Mouse (Mus musculus): ENCODE data around the gene Olfr843. TPM values are rescaled to one million over a fixed set of nuclear protein-coding genes. Genes with fewer than 3 reads are reported as not detected.

The Olfr843 gene
- polyA plus RNA-seq (2015; fragmentation: Nextera tagmentation; extraction: Ambion mirVana) = not detected in 2 replicates

GRCm38 (mm10) chr9:19251887-19252286, at the start of gene Olfr843:
Gene Olfr843, minus strand, starts transcription at chr9:19251987.
- Histone ChIP-seq H3K27ac (no peak within 1 kb of the TSS), H3K36me3 (no peaks in the 10 kb centered on the region), H3K9ac (no peak within 1 kb of the TSS), H3K27me3 (no peaks in the 10 kb centered on the region), H3K4me2 (replicated peaks) (no peak within 1 kb of the TSS), H3K4me3 (no peak within 1 kb of the TSS), H3K9me3 (no peaks in the 10 kb centered on the region), H3K4me1 (no peaks in the 10 kb centered on the region)
- WGBS = 84% methylated on average over 2 of the region's 2 CpGs
- ATAC-seq (ENCODE audit: low FRiP score, low read depth) = no peak

Other genes with a start within 250 kb of the Olfr843 start
- gene Olfr835, start 219.3 kb downstream of the Olfr843 start, polyA plus RNA-seq (2015; fragmentation: Nextera tagmentation; extraction: Ambion mirVana) = not detected in 2 replicates
- gene Olfr836, start 131.6 kb downstream of the Olfr843 start, polyA plus RNA-seq (2015; fragmentation: Nextera tagmentation; extraction: Ambion mirVana) = not detected in 2 replicates
- gene Olfr837, start 115.7 kb downstream of the Olfr843 start, polyA plus RNA-seq (2015; fragmentation: Nextera tagmentation; extraction: Ambion mirVana) = not detected in 2 replicates
- 0.01 TPM in 1 of 2 replicates, not detected in the other for gene Olfr839-ps1, start 74.7 kb downstream of the Olfr843 start, polyA plus RNA-seq (2015; fragmentation: Nextera tagmentation; extraction: Ambion mirVana)
- gene Olfr844, start 64.4 kb upstream of the Olfr843 start, polyA plus RNA-seq (2015; fragmentation: Nextera tagmentation; extraction: Ambion mirVana) = not detected in 2 replicates
- gene Olfr845, start 84.5 kb upstream of the Olfr843 start, polyA plus RNA-seq (2015; fragmentation: Nextera tagmentation; extraction: Ambion mirVana) = not detected in 2 replicates
- gene Olfr846, start 112.0 kb upstream of the Olfr843 start, polyA plus RNA-seq (2015; fragmentation: Nextera tagmentation; extraction: Ambion mirVana) = not detected in 2 replicates
- gene Olfr847, start 126.7 kb upstream of the Olfr843 start, polyA plus RNA-seq (2015; fragmentation: Nextera tagmentation; extraction: Ambion mirVana) = not detected in 2 replicates
- not detected in 2 replicates for gene Olfr849, start 188.3 kb upstream of the Olfr843 start, polyA plus RNA-seq (2015; fragmentation: Nextera tagmentation; extraction: Ambion mirVana)
- gene Olfr850, start 226.3 kb upstream of the Olfr843 start, polyA plus RNA-seq (2015; fragmentation: Nextera tagmentation; extraction: Ambion mirVana) = not detected in 2 replicates
- gene Olfr851, start 241.3 kb upstream of the Olfr843 start, polyA plus RNA-seq (2015; fragmentation: Nextera tagmentation; extraction: Ambion mirVana) = not detected in 2 replicates